Mouse (Mus musculus) liver, adult 2 months (tissue): ENCODE measurements at regions not wholly inside any gene's neighbourhood (a gene's known extent, or its start where the extent isn't known, plus 50 kb on each side); places are given as distances from the start of the nearest gene placed in this dataset.
A peak's percentile ranks its signal among the peaks of the same experiment; 100 is the strongest.

ENCODE experiments used
- DNase-seq: peaks from one replicate; pipeline ENCODE4 v3.0.0-alpha.2; 2011; ENCODE audit warnings: low read depth, low spot score; ENCODE audit errors: extremely low read depth
- H3K27ac ChIP-seq: fragments of 200-500 bp; replicated peaks from 2 replicates; pipeline ENCODE4 v1.5.1; 2012; ENCODE audit warnings: low read depth, mild to moderate bottlenecking, control low read depth, inconsistent platforms, low read length; ENCODE audit not compliant: insufficient read depth
- H3K27me3 ChIP-seq: fragments of 200-500 bp; 2 replicates; pipeline ENCODE4 v1.6.1; 2012; ENCODE audit warnings: mild to moderate bottlenecking, moderate library complexity, low read length, inconsistent platforms; ENCODE audit not compliant: control insufficient read depth, insufficient read depth
- H3K36me3 ChIP-seq: fragments of 200-500 bp; 2 replicates; pipeline ENCODE4 v1.6.1; 2012; ENCODE audit warnings: low read length, inconsistent platforms; ENCODE audit not compliant: control insufficient read depth, insufficient read depth
- H3K4me1 ChIP-seq: fragments of 200-500 bp; 2 replicates; pipeline ENCODE4 v1.6.1; 2011; ENCODE audit warnings: low read length; ENCODE audit not compliant: control insufficient read depth, insufficient read depth
- H3K4me3 ChIP-seq: fragments of 200-500 bp; 2 replicates; pipeline ENCODE4 v1.5.1; 2011; ENCODE audit warnings: low read depth, mild to moderate bottlenecking, control low read depth, low read length, moderate library complexity; ENCODE audit not compliant: insufficient read depth
- H3K79me2 ChIP-seq: fragments of 200-500 bp; 2 replicates; pipeline ENCODE4 v1.6.1; 2012; ENCODE audit warnings: inconsistent platforms, mild to moderate bottlenecking, low read length, moderate library complexity; ENCODE audit not compliant: control insufficient read depth, insufficient read depth
- H3K9ac ChIP-seq: fragments of 200-500 bp; 2 replicates; pipeline ENCODE4 v1.6.1; 2012; ENCODE audit warnings: low read depth, mild to moderate bottlenecking, control low read depth, inconsistent platforms, low read length
- CTCF ChIP-seq: fragments of 200-500 bp; IDR thresholded peaks from 2 replicates; pipeline ENCODE4 v1.5.1; 2011; ENCODE audit warnings: low read depth, low read length, control low read depth
- POLR2A ChIP-seq: fragments of 200-500 bp; IDR thresholded peaks from 2 replicates; pipeline ENCODE4 v1.6.1; 2011; ENCODE audit warnings: low read length, control low read depth; ENCODE audit not compliant: insufficient read depth; ENCODE audit errors: extremely low read depth
- WGBS: fragments of 180-500 bp; shearing (Covaris S2); methylation state at CpG from one replicate; pipeline ENCODE4 v1.1.7; 2018; 5-methylcytosine and 5-hydroxymethylcytosine counted together

GRCm38 (mm10) chr17:88116321-88116720, 51.2 kb upstream of the Fbxo11 start:
- no peaks in the 10 kb centered on the region for H3K79me2 ChIP-seq
- no peaks in the 10 kb centered on the region for H3K36me3 ChIP-seq
- no peak overlapping the region for H3K27ac ChIP-seq
- H3K9ac ChIP-seq = no peak overlapping the region
- TF ChIP-seq POLR2A = no peak
- TF ChIP-seq CTCF = no peak
- no peaks in the 10 kb centered on the region for H3K27me3 ChIP-seq
- H3K4me3 ChIP-seq = no peak overlapping the region
- no peaks in the 10 kb centered on the region for H3K4me1 ChIP-seq
- DNase-seq = no peak
- 79% methylated on average over 4 of the region's 4 CpGs for WGBS

- TF ChIP-seq POLR2A = no peak
- no peak for TF ChIP-seq CTCF
- no peaks in the 10 kb centered on the region for H3K4me1 ChIP-seq
- no peak overlapping the region for H3K9ac ChIP-seq
- no peaks in the 10 kb centered on the region for H3K79me2 ChIP-seq
- no peak overlapping the region for H3K4me3 ChIP-seq
- WGBS = 82% methylated on average over 4 of the region's 4 CpGs
- no peaks in the 10 kb centered on the region for H3K27me3 ChIP-seq
- peak; percentile 23 for DNase-seq
- H3K27ac ChIP-seq = no peak overlapping the region
- no peaks in the 10 kb centered on the region for H3K36me3 ChIP-seq
Measured at GRCm38 (mm10) chr17:88118714-88119113, 53.6 kb upstream of the Fbxo11 start.

- no peaks in the 10 kb centered on the region for H3K79me2 ChIP-seq
- TF ChIP-seq CTCF = no peak
- no peak for TF ChIP-seq POLR2A
- H3K27me3 ChIP-seq = no peaks in the 10 kb centered on the region
- H3K4me3 ChIP-seq = no peak overlapping the region
- no peak overlapping the region for H3K9ac ChIP-seq
- WGBS = 46% methylated on average over 3 of the region's 3 CpGs
- no peak overlapping the region for H3K27ac ChIP-seq
- no peaks in the 10 kb centered on the region for H3K36me3 ChIP-seq
- DNase-seq = peak; percentile 40
- no peaks in the 10 kb centered on the region for H3K4me1 ChIP-seq
Measured at GRCm38 (mm10) chr17:88123711-88124110, 58.6 kb upstream of the Fbxo11 start.

- Histone ChIP-seq H3K27ac (no peak overlapping the region), H3K36me3 (no peaks in the 10 kb centered on the region), H3K9ac (no peak overlapping the region), H3K27me3 (no peaks in the 10 kb centered on the region), H3K79me2 (no peaks in the 10 kb centered on the region), H3K4me1 (no peaks in the 10 kb centered on the region), H3K4me3 (no peak overlapping the region)
- WGBS = 85% methylated on average over 2 of the region's 2 CpGs
- DNase-seq = peak; percentile 19
- no peak for TF ChIP-seq CTCF
- no peak for TF ChIP-seq POLR2A
Measured at GRCm38 (mm10) chr17:88127126-88127525, 62.0 kb upstream of the Fbxo11 start.

- Histone ChIP-seq H3K4me3 (no peak overlapping the region), H3K79me2 (no peaks in the 10 kb centered on the region), H3K9ac (no peak overlapping the region), H3K27ac (no peak overlapping the region), H3K4me1 (no peaks in the 10 kb centered on the region), H3K27me3 (no peaks in the 10 kb centered on the region), H3K36me3 (no peaks in the 10 kb centered on the region)
- 77% methylated on average over 4 of the region's 4 CpGs for WGBS
- no peak for TF ChIP-seq POLR2A
- no peak for TF ChIP-seq CTCF
- DNase-seq = no peak
Measured at GRCm38 (mm10) chr17:88131297-88131696, 66.2 kb upstream of the Fbxo11 start.

- H3K27me3 ChIP-seq = no peaks in the 10 kb centered on the region
- no peak overlapping the region for H3K4me3 ChIP-seq
- no peaks in the 10 kb centered on the region for H3K36me3 ChIP-seq
- no peak for TF ChIP-seq POLR2A
- 88% methylated on average over 5 of the region's 5 CpGs for WGBS
- no peak for DNase-seq
- H3K9ac ChIP-seq = no peak overlapping the region
- no peaks in the 10 kb centered on the region for H3K4me1 ChIP-seq
- no peaks in the 10 kb centered on the region for H3K79me2 ChIP-seq
- H3K27ac ChIP-seq = no peak overlapping the region
Measured at GRCm38 (mm10) chr17:88131980-88132379, 66.9 kb upstream of the Fbxo11 start.
